Mouse (Mus musculus) intestine, postnatal 0 days (tissue): ENCODE data around the gene Gcnt3. TPM values are rescaled to one million over a fixed set of nuclear protein-coding genes. Genes with fewer than 3 reads are reported as not detected.

Source experiments
- ATAC-seq: fragments of 200-750 bp; cut with Nextera tagmentation; 2 replicates; pipeline ENCODE4 v1.8.0; 2017; ENCODE audit warnings: mild to moderate bottlenecking, moderate TSS enrichment, moderate library complexity
- H3K27ac ChIP-seq: fragments of 300-500 bp; sonication (generic); 2 replicates; pipeline ENCODE4 v1.5.1; 2014; ENCODE audit warnings: mild to moderate bottlenecking, low read depth, low read length, moderate library complexity
- H3K27me3 ChIP-seq: fragments of 300-500 bp; sonication (generic); replicated peaks from 2 replicates; pipeline ENCODE4 v1.6.1; 2014; ENCODE audit warnings: low read length, mixed read lengths; ENCODE audit not compliant: control insufficient read depth, insufficient read depth
- H3K36me3 ChIP-seq: fragments of 300-500 bp; sonication (generic); 2 replicates; pipeline ENCODE4 v1.6.1; 2014; ENCODE audit warnings: mild to moderate bottlenecking, moderate library complexity; ENCODE audit not compliant: control insufficient read depth, insufficient read depth
- H3K4me1 ChIP-seq: fragments of 300-500 bp; sonication (generic); replicated peaks from 2 replicates; pipeline ENCODE4 v1.6.1; 2014; ENCODE audit warnings: antibody characterized with exemption, low read length, mixed read lengths; ENCODE audit not compliant: control insufficient read depth, insufficient read depth
- H3K4me2 ChIP-seq: fragments of 300-500 bp; sonication (generic); replicated peaks from 2 replicates; pipeline ENCODE4 v1.6.1; 2014; ENCODE audit warnings: low read depth, mild to moderate bottlenecking, moderate library complexity
- H3K4me3 ChIP-seq: fragments of 300-500 bp; sonication (generic); 2 replicates; pipeline ENCODE4 v1.5.1; 2014; ENCODE audit warnings: low read depth, low read length
- H3K9ac ChIP-seq: fragments of 300-500 bp; sonication (generic); 2 replicates; pipeline ENCODE4 v1.6.1; 2014; ENCODE audit warnings: mild to moderate bottlenecking, low read depth, low read length
- H3K9me3 ChIP-seq: fragments of 300-500 bp; sonication (generic); 2 replicates; pipeline ENCODE4 v1.6.1; 2016; ENCODE audit warnings: mixed run types; ENCODE audit not compliant: control insufficient read depth
- CTCF ChIP-seq: sonication (generic); IDR thresholded peaks from 2 replicates; pipeline ENCODE4 v1.5.1; 2016; ENCODE audit warnings: low read depth, mild to moderate bottlenecking, control low read depth, antibody characterized with exemption, moderate library complexity
- WGBS: fragments of 180-500 bp; shearing (Covaris S2); extraction: QIAGEN DNeasy Blood & Tissue Kit; methylation state at CpG from one replicate; pipeline ENCODE4 v1.1.7; 2014; 5-methylcytosine and 5-hydroxymethylcytosine counted together
- polyA plus RNA-seq: library from polyadenylated mRNA; unstranded; fragments of >200 nt; fragmentation: Nextera tagmentation; extraction: Ambion mirVana; gene quantifications from 2 replicates; pipeline ENCODE4 v1.2.1, GENCODE M21; 2015

Gene Gcnt3
- polyA plus RNA-seq, 1 experiment from 2014 or later = 11.0 TPM

GRCm38 (mm10) chr9:70007506-70008248 is 30.2 kb downstream of the Gcnt3 start:
- H3K36me3 ChIP-seq = peaks cover 36% of the 10 kb centered on the region
- no peak overlapping the region for H3K4me3 ChIP-seq
- H3K27me3 ChIP-seq = no peaks in the 10 kb centered on the region
- no peak overlapping the region for H3K9ac ChIP-seq
- H3K27ac ChIP-seq = no peak overlapping the region
- H3K9me3 ChIP-seq = no peaks in the 10 kb centered on the region
- ATAC-seq = no peak
- H3K4me1 ChIP-seq = no peaks in the 10 kb centered on the region
- TF ChIP-seq CTCF = no peak
- 88% methylated on average over 14 of the region's 14 CpGs for WGBS
- no peak overlapping the region for H3K4me2 ChIP-seq

GRCm38 (mm10) chr9:70006984-70007383 is 30.9 kb downstream of the Gcnt3 start:
- ATAC-seq = no peak
- Histone ChIP-seq H3K36me3 (peaks cover 41% of the 10 kb centered on the region), H3K4me2 (no peak overlapping the region), H3K4me3 (no peak overlapping the region), H3K9ac (no peak overlapping the region), H3K9me3 (no peaks in the 10 kb centered on the region), H3K4me1 (no peaks in the 10 kb centered on the region), H3K27ac (no peak overlapping the region), H3K27me3 (no peaks in the 10 kb centered on the region)
- TF ChIP-seq CTCF = no peak
- 83% methylated on average over 5 of the region's 5 CpGs for WGBS

GRCm38 (mm10) chr9:70003516-70003915 is 34.4 kb downstream of the Gcnt3 start:
- Histone ChIP-seq H3K4me3 (no peak overlapping the region), H3K27ac (no peak overlapping the region), H3K27me3 (no peaks in the 10 kb centered on the region), H3K36me3 (peaks cover 61% of the 10 kb centered on the region), H3K4me2 (no peak overlapping the region), H3K4me1 (no peaks in the 10 kb centered on the region), H3K9ac (no peak overlapping the region), H3K9me3 (no peaks in the 10 kb centered on the region)
- ATAC-seq = no peak
- 35% methylated on average over 10 of the region's 10 CpGs for WGBS
- no peak for TF ChIP-seq CTCF

GRCm38 (mm10) chr9:69999318-69999717 is 38.6 kb downstream of the Gcnt3 start:
- H3K27me3 ChIP-seq = no peaks in the 10 kb centered on the region
- H3K9me3 ChIP-seq = no peaks in the 10 kb centered on the region
- WGBS = 85% methylated on average over 1 of the region's 1 CpGs
- no peak overlapping the region for H3K4me3 ChIP-seq
- no peak overlapping the region for H3K9ac ChIP-seq
- H3K4me1 ChIP-seq = no peaks in the 10 kb centered on the region
- no peak overlapping the region for H3K4me2 ChIP-seq
- no peak for ATAC-seq
- peak; percentile 51 for TF ChIP-seq CTCF
- H3K27ac ChIP-seq = no peak overlapping the region
- peaks cover 75% of the 10 kb centered on the region for H3K36me3 ChIP-seq

DNA sequence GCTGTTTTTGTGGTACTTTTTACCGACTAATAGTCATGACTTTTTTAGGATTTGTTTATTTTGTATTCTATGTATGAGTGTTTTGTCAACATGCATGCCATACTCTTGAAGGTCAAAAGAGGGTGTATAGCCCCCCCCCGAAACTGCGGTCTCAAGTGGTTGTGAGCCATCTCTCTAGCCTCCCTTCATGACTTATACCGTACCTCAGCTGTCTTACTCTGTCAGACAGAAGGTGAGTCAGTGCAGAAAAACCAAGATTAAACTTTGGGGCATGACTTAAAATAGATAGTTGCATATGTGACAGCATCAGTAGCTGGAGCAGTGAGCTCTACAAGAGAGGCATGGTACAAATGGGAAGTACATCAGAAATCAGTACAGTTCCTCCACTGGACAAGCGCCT is 43.3 kb downstream of the Gcnt3 start:
- Histone ChIP-seq H3K36me3 (peaks cover 35% of the 10 kb centered on the region), H3K4me2 (no peak overlapping the region), H3K27me3 (no peaks in the 10 kb centered on the region), H3K4me1 (no peaks in the 10 kb centered on the region), H3K4me3 (no peak overlapping the region), H3K27ac (no peak overlapping the region), H3K9me3 (no peaks in the 10 kb centered on the region), H3K9ac (no peak overlapping the region)
- 90% methylated on average over 5 of the region's 5 CpGs for WGBS
- no peak for TF ChIP-seq CTCF
- ATAC-seq = no peak

DNA sequence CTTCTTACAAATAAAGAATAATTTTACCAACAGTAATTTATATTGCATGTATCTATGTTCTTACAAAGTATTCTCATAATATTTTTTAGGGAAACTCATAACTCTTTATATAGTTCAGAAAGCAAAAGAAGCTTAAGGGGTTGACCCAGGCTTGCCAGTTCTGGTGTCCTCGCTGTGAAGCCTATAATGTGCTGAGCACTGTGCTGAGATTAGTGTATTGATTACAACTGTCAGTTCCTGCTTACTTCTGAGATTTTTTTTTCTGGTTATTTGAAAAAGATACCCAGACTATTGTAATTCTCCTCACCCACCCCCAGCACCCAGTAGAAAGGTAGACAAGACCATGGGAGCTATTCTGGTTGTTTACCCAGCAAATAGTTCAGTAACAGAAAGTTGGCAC is 44.4 kb downstream of the Gcnt3 start:
- Histone ChIP-seq H3K4me1 (no peaks in the 10 kb centered on the region), H3K9ac (no peak overlapping the region), H3K27ac (no peak overlapping the region), H3K4me3 (no peak overlapping the region), H3K4me2 (no peak overlapping the region), H3K9me3 (no peaks in the 10 kb centered on the region), H3K36me3 (peaks cover 25% of the 10 kb centered on the region), H3K27me3 (no peaks in the 10 kb centered on the region)
- TF ChIP-seq CTCF = no peak
- no peak for ATAC-seq
- 45% methylated on average over 1 of the region's 1 CpGs for WGBS

GRCm38 (mm10) chr9:69992841-69993277 is 45.0 kb downstream of the Gcnt3 start:
- Histone ChIP-seq H3K9ac (no peak overlapping the region), H3K4me2 (no peak overlapping the region), H3K4me1 (no peaks in the 10 kb centered on the region), H3K27ac (no peak overlapping the region), H3K27me3 (no peaks in the 10 kb centered on the region), H3K36me3 (peaks cover 19% of the 10 kb centered on the region), H3K9me3 (no peaks in the 10 kb centered on the region), H3K4me3 (no peak overlapping the region)
- TF ChIP-seq CTCF = no peak
- WGBS = 37% methylated on average over 5 of the region's 5 CpGs
- ATAC-seq = no peak
